Mouse (Mus musculus) layer of hippocampus, adult 8-10 months (tissue): ENCODE measurements at regions not wholly inside any gene's neighbourhood (a gene's known extent, or its start where the extent isn't known, plus 50 kb on each side); places are given as distances from the start of the nearest gene placed in this dataset.
A peak's percentile ranks its signal among the peaks of the same experiment; 100 is the strongest.

Source experiments
- DNase-seq, 2 experiments: peaks; one replicate each; pipeline ENCODE4 v3.0.0; 2022; ENCODE audit warnings: low spot score in 2 of 2
- microRNA-seq, 2 experiments: library from miRNA; unstranded; fragments of <30 nt; microRNA quantifications; one replicate each; pipeline ENCODE4 v1.2.0; 2022

GRCm38 (mm10) chr5:7779827-7780226, 180.4 kb upstream of the Steap4 start:
- no peak for DNase-seq

- no peak for DNase-seq
Measured at GRCm38 (mm10) chr5:7782235-7782634, 178.0 kb upstream of the Steap4 start.

GRCm38 (mm10) chr5:7788406-7788805, 171.9 kb upstream of the Steap4 start:
- no peak for DNase-seq

GRCm38 (mm10) chr5:7789126-7789525, 171.1 kb upstream of the Steap4 start:
- DNase-seq, result no peak

- DNase-seq, result peak in 1 of 2 experiments; percentile 5
Measured at GRCm38 (mm10) chr5:7820592-7820991, 139.7 kb upstream of the Steap4 start.

GRCm38 (mm10) chr5:7821700-7822099, 138.6 kb upstream of the Steap4 start:
- DNase-seq, result no peak

- no peak for DNase-seq
Measured at GRCm38 (mm10) chr5:7829618-7830017, 130.6 kb upstream of the Steap4 start.

GRCm38 (mm10) chr5:7833812-7834211, 126.4 kb upstream of the Steap4 start:
- no peak for DNase-seq

- no peak for DNase-seq
Measured at GRCm38 (mm10) chr5:7863047-7863446, 97.2 kb upstream of the Steap4 start.

GRCm38 (mm10) chr5:7866041-7866641, 94.1 kb upstream of the Steap4 start:
- DNase-seq, result no peak

GRCm38 (mm10) chr5:7899537-7899936, 60.7 kb upstream of the Steap4 start:
- peak in 1 of 2 experiments; percentile 28 for DNase-seq

Small RNA genes in the stretch of these regions (microRNA-seq; reads per million reads assigned to microRNA genes)
- gene Gm22196, result 0 reads per million in 2 experiments
